Mouse (Mus musculus): Measurements from ENCODE around the gene Pir.

DNA sequence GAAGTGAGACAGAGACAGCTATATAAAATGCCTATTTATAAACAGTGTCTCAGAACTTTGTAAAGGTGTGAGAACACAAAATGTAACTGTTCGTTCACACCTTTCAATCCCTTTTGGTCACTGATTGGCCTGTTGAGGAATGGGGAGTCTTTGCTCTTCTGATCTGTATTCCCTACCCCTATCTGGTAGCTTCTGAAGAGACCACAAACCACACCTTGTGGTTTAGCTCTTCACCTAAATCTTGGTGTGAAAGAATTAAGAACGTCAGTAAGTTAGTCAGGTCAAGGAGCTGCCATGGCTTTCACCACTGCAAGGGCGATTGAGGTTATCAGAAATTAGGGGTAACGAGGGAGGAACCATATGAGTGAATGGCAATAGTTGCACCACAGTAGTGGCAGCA lies 49.4 kb downstream of the Pir start:
- TF ChIP-seq POLR2A (IDR thresholded peaks at IDR 0.05; ENCODE audit: low read depth, low read length) (no peak), CTCF (IDR thresholded peaks at IDR 0.05; ENCODE audit: extremely low read depth, insufficient read depth, insufficient read length, insufficient replicate concordance) (no peak)

Data from spleen, adult 2 months (tissue).